Mouse (Mus musculus): ENCODE measurements around the gene Rps6kl1.

- TF ChIP-seq POLR2A (IDR thresholded peaks at IDR 0.05; ENCODE audit: low read depth, low read length): no peak
- TF ChIP-seq CTCF (IDR thresholded peaks at IDR 0.05; ENCODE audit: borderline replicate concordance, insufficient read depth, low read length): no peak
Observed at GRCm38 (mm10) chr12:85177740-85178239, 26.7 kb upstream of the Rps6kl1 start, which contains the start of gene Pgf.

Data from embryonic fibroblast, embryonic 13.5 days (primary cell).